Mouse (Mus musculus) neural tube, embryonic 14.5 days (tissue): ENCODE data around the gene Ndufa11. TPM values are rescaled to one million over a fixed set of nuclear protein-coding genes. Genes with fewer than 3 reads are reported as not detected.

ENCODE experiments used
- ATAC-seq: fragments of 200-750 bp; cut with Nextera tagmentation; 2 replicates; pipeline ENCODE4 v1.8.0; 2017; ENCODE audit warnings: low read depth, mild to moderate bottlenecking, moderate TSS enrichment, moderate library complexity
- H3K27ac ChIP-seq: fragments of 300-500 bp; sonication (generic); 2 replicates; pipeline ENCODE4 v1.5.1; 2014; ENCODE audit warnings: low read depth, mild to moderate bottlenecking, control low read depth, low read length, moderate library complexity, mixed read lengths
- H3K27me3 ChIP-seq: fragments of 300-500 bp; sonication (generic); 2 replicates; pipeline ENCODE4 v1.6.1; 2014; ENCODE audit warnings: low read length; ENCODE audit not compliant: control insufficient read depth, insufficient read depth
- H3K36me3 ChIP-seq: fragments of 300-500 bp; sonication (generic); 2 replicates; pipeline ENCODE4 v1.6.1; 2014; ENCODE audit warnings: low read length, mixed read lengths; ENCODE audit not compliant: control insufficient read depth, insufficient read depth
- H3K4me1 ChIP-seq: fragments of 300-500 bp; sonication (generic); 2 replicates; pipeline ENCODE4 v1.6.1; 2014; ENCODE audit warnings: low read length; ENCODE audit not compliant: control insufficient read depth, insufficient read depth
- H3K4me2 ChIP-seq: fragments of 300-500 bp; sonication (generic); 2 replicates; pipeline ENCODE4 v1.6.1; 2014; ENCODE audit warnings: mild to moderate bottlenecking, low read depth, low read length, control low read depth
- H3K4me3 ChIP-seq: fragments of 300-500 bp; sonication (generic); 2 replicates; pipeline ENCODE4 v1.5.1; 2014; ENCODE audit warnings: low read depth, low read length, control low read depth, mixed read lengths
- H3K9ac ChIP-seq: fragments of 300-500 bp; sonication (generic); replicated peaks from 2 replicates; pipeline ENCODE4 v1.6.1; 2014; ENCODE audit warnings: low read depth, mild to moderate bottlenecking, control low read depth, low read length, mixed read lengths
- H3K9me3 ChIP-seq: fragments of 300-500 bp; sonication (generic); 2 replicates; pipeline ENCODE4 v1.6.1; 2016; ENCODE audit warnings: low read length; ENCODE audit not compliant: control insufficient read depth
- WGBS: fragments of 180-500 bp; shearing (Covaris S2); extraction: QIAGEN DNeasy Blood & Tissue Kit; methylation state at CpG from one replicate; pipeline ENCODE4 v1.1.7; 2014; 5-methylcytosine and 5-hydroxymethylcytosine counted together
- polyA plus RNA-seq: library from polyadenylated mRNA; unstranded; fragments of >200 nt; fragmentation: Nextera tagmentation; extraction: Ambion mirVana; gene quantifications from 2 replicates; pipeline ENCODE4 v1.2.1, GENCODE M21; 2014

Gene Ndufa11
- polyA plus RNA-seq, 1 experiment from 2014 or later = 693 TPM

GRCm38 (mm10) chr17:56727659-56728058, 10.1 kb downstream of the Ndufa11 start:
- ATAC-seq = no peak
- 10% methylated on average over 12 of the region's 12 CpGs for WGBS
- H3K27me3 ChIP-seq = no peaks in the 10 kb centered on the region
- H3K9me3 ChIP-seq = no peaks in the 10 kb centered on the region
- no peak overlapping the region for H3K4me2 ChIP-seq
- H3K4me3 ChIP-seq = no peak overlapping the region
- H3K36me3 ChIP-seq = peaks cover 6% of the 10 kb centered on the region; the same call in 1 of the 2 replicates
- no peak overlapping the region for H3K9ac ChIP-seq
- no peaks in the 10 kb centered on the region for H3K4me1 ChIP-seq
- H3K27ac ChIP-seq = no peak overlapping the region

GRCm38 (mm10) chr17:56728117-56728516, 10.6 kb downstream of the Ndufa11 start:
- Histone ChIP-seq H3K4me3 (no peak overlapping the region), H3K4me1 (no peaks in the 10 kb centered on the region), H3K36me3 (peaks cover 1% of the 10 kb centered on the region; the same call in 1 of the 2 replicates), H3K4me2 (no peak overlapping the region), H3K27ac (no peak overlapping the region), H3K9ac (no peak overlapping the region), H3K9me3 (no peaks in the 10 kb centered on the region), H3K27me3 (no peaks in the 10 kb centered on the region)
- ATAC-seq = no peak
- 29% methylated on average over 12 of the region's 12 CpGs for WGBS

- 28% methylated on average over 6 of the region's 6 CpGs for WGBS
- ATAC-seq = no peak
- Histone ChIP-seq H3K4me3 (no peak overlapping the region), H3K4me1 (no peaks in the 10 kb centered on the region), H3K4me2 (no peak overlapping the region), H3K9me3 (no peaks in the 10 kb centered on the region), H3K27ac (no peak overlapping the region), H3K27me3 (no peaks in the 10 kb centered on the region), H3K36me3 (no peaks in the 10 kb centered on the region; the same call in 1 of the 2 replicates), H3K9ac (no peak overlapping the region)
Observed at GRCm38 (mm10) chr17:56729151-56729550, 11.6 kb downstream of the Ndufa11 start.

GRCm38 (mm10) chr17:56729656-56730055, 12.1 kb downstream of the Ndufa11 start:
- no peak for ATAC-seq
- Histone ChIP-seq H3K4me3 (no peak overlapping the region), H3K4me2 (no peak overlapping the region), H3K9ac (no peak overlapping the region), H3K27me3 (no peaks in the 10 kb centered on the region), H3K9me3 (no peaks in the 10 kb centered on the region), H3K36me3 (no peaks in the 10 kb centered on the region; the same call in 1 of the 2 replicates), H3K4me1 (no peaks in the 10 kb centered on the region), H3K27ac (no peak overlapping the region)
- 58% methylated on average over 2 of the region's 2 CpGs for WGBS

GRCm38 (mm10) chr17:56736534-56736933, 19.0 kb downstream of the Ndufa11 start:
- WGBS = 48% methylated on average over 8 of the region's 8 CpGs

GRCm38 (mm10) chr17:56738221-56738620, 20.7 kb downstream of the Ndufa11 start:
- Histone ChIP-seq H3K27me3 (no peaks in the 10 kb centered on the region), H3K36me3 (no peaks in the 10 kb centered on the region), H3K4me3 (no peak overlapping the region), H3K4me2 (no peak overlapping the region), H3K27ac (no peak overlapping the region), H3K9ac (no peak overlapping the region), H3K9me3 (no peaks in the 10 kb centered on the region), H3K4me1 (no peaks in the 10 kb centered on the region)
- 84% methylated on average over 10 of the region's 10 CpGs for WGBS
- no peak for ATAC-seq

More at GRCm38 (mm10) chr17:56736534-56736933, 19.0 kb downstream of the Ndufa11 start:
- H3K4me3 ChIP-seq = no peak overlapping the region
- H3K27me3 ChIP-seq = no peaks in the 10 kb centered on the region
- no peak overlapping the region for H3K27ac ChIP-seq
- no peaks in the 10 kb centered on the region for H3K36me3 ChIP-seq
- H3K4me2 ChIP-seq = no peak overlapping the region
- H3K4me1 ChIP-seq = no peaks in the 10 kb centered on the region
- no peak for ATAC-seq
- H3K9ac ChIP-seq = no peak overlapping the region
- no peaks in the 10 kb centered on the region for H3K9me3 ChIP-seq

GRCm38 (mm10) chr17:56740118-56740787, 22.7 kb downstream of the Ndufa11 start:
- ATAC-seq = no peak
- Histone ChIP-seq H3K27me3 (no peaks in the 10 kb centered on the region), H3K36me3 (no peaks in the 10 kb centered on the region), H3K4me2 (no peak overlapping the region), H3K4me3 (no peak overlapping the region), H3K9me3 (no peaks in the 10 kb centered on the region), H3K4me1 (no peaks in the 10 kb centered on the region), H3K9ac (no peak overlapping the region), H3K27ac (no peak overlapping the region)
- 86% methylated on average over 17 of the region's 17 CpGs for WGBS

- Histone ChIP-seq H3K36me3 (no peaks in the 10 kb centered on the region), H3K27me3 (no peaks in the 10 kb centered on the region), H3K4me3 (no peak overlapping the region), H3K9ac (no peak overlapping the region), H3K9me3 (no peaks in the 10 kb centered on the region), H3K4me2 (no peak overlapping the region), H3K4me1 (no peaks in the 10 kb centered on the region), H3K27ac (no peak overlapping the region)
- no peak for ATAC-seq
- 79% methylated on average over 17 of the region's 17 CpGs for WGBS
Observed at GRCm38 (mm10) chr17:56740788-56741160, 23.2 kb downstream of the Ndufa11 start.

GRCm38 (mm10) chr17:56744173-56744572, 26.6 kb downstream of the Ndufa11 start:
- no peaks in the 10 kb centered on the region for H3K4me1 ChIP-seq
- WGBS = 69% methylated on average over 5 of the region's 5 CpGs
- no peaks in the 10 kb centered on the region for H3K9me3 ChIP-seq
- H3K27me3 ChIP-seq = no peaks in the 10 kb centered on the region
- H3K4me2 ChIP-seq = no peak overlapping the region
- no peak overlapping the region for H3K4me3 ChIP-seq
- H3K36me3 ChIP-seq = no peaks in the 10 kb centered on the region
- H3K9ac ChIP-seq = no peak overlapping the region
- no peak for ATAC-seq
- H3K27ac ChIP-seq = no peak overlapping the region
